Mouse (Mus musculus): ENCODE results near the gene Btg2.

Gene Btg2

DNA sequence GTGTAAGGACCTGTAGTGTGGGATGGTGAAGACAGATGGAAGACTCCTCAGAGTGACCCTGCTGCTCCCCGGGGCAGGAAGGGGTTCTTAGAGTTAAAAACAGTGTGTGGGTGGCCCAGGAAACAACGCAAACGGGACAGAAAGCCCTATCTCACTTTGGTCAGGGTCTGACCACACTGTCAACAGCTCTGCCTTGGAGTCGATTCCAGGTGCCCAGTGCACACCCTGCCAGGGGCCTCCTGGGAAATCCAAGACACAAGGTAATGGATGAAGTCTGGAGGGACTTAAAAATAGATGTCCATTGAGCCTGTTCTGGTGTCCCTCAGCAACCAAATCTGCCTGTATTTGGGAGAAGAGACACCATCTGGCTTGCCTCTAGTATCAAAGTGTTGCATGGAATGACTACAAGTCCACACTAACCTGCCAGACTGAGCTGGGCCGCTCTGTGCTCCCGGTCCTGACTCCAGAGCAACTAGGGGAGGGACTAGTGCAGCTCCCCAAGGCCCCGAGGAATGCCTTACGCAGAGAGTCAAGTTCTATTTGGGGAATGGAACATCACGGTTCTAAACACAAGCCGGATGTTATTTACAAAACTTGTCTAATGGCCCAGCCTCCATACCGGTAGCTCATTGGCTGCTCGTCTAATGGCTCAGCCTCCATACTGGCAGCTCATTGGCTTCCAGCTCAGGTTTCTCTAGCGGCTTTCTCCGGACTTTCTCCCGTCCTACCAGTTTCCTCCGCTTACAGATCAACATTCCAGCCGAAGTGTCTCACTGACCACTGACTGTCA is 20.0 kb upstream of the Btg2 start:
- in situ Hi-C loops (cut with MboI, MseI): loop anchor here (25.0 kb wide), 1 partner anchor 1962 kb away; the partner anchor contains the start of gene Cdk18

DNA sequence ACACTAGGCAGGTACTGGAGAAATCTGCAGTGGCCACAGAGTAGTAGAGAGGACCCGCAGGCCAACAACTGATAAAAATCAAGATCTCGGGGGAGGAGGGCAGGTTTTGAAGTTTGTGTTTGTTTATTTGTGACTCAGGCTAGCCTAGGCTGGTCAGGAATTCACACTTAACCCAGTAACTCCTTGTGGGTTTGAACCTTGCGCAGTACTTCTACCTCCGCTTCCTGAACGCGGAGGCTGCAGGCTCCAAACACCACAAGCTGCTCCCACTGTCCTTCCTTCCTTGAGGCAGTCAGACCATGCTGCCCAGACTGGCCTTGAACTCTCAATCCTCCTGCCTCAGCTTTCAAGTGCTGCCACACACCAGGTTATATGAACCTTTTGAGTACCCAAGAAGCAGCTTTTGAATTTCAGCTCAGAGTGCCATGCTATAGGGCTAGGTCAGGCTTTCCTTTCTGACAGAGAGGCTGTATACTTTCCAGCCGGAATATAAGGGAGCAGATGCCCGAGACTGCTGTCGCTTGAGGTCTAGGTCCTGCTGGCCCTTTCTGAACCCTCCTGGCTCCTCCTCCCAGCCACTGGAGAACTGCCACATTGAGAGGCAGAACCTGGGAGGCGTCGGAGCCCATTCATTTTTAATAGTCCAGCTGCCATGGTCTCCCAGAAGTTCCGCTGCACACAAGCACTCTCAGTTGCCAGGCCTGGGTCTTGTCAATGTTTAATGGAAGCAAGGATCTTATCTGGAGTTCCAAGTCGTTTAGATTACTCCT is 19.2 kb upstream of the Btg2 start:
- in situ Hi-C loops (cut with MboI, MseI): loop anchor here (25.0 kb wide), 1 partner anchor 1961 kb away; the partner anchor contains the start of gene Cdk18

DNA sequence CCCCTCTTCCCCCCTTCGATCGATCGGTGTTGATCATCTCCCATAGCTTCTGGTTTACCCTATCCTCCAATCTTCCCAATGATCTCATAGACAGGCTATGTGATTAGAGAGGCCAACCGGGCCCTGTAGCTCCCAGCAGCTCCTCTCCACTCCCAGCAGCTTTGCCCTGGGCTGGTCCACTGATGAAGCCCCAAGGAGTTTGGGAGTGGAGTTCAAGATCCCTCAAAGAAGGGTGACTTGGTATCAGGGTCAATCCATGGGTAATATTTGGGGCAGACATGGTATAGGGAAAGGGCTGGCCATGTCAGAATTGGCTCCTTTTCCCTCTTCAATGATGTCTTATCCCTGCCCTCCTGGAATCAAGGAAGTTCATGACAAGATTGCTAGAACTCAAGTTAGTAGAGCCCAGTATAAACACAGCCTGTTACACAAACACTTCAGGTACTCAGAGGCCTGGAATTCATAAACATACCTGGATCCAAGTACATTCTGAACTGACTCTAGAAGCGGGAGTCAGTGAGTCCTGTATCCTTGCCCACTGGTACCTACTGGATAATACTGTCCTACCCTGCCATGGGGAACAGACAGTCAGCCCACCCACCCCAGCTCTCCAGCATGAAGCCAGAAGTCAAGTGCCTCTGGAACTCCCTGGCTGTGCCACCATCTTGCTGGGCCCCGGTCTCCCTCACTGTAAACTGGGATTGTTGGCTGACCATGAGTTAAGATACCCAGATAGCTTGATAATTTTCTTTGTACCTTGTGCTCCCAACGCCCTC is 18.3 kb upstream of the Btg2 start:
- in situ Hi-C loops (cut with MboI, MseI): loop anchor here (25.0 kb wide), 1 partner anchor 1960 kb away; the partner anchor contains the start of gene Cdk18

DNA sequence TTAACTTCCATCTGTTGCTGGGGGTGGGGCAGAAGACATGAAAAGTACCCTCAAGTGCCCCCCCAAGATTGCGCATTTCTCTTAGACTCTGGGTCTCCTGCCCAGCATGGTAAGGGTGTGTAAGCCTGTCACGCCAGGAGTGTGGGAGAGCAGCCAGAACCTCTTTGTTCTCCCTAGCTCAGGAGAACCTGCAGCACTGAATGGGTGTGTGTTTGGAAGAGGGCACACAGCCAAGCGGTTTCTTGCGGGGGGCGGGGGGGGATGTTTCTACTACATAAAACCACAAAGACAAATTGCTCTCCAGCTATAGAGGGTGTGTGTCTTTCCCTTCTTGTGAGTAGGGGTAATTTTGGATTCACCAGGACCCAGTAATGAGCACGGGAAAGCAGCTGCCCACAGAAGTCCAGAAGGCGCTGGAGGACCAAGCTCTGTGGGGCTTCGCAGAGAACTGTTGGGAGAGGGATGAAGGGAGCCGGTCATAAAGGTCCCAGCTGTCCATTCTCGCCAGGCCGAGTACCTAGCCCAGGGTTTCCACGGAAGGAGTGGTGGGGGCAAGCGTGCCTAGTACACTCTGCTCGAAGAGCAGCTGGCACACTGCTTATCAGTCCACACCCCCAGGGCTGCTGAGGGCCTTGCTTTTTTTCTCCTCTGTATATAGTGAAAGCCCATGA is 17.5 kb upstream of the Btg2 start:
- in situ Hi-C loops (cut with MboI, MseI): loop anchor here (25.0 kb wide), 1 partner anchor 1959 kb away; the partner anchor contains the start of gene Cdk18

DNA sequence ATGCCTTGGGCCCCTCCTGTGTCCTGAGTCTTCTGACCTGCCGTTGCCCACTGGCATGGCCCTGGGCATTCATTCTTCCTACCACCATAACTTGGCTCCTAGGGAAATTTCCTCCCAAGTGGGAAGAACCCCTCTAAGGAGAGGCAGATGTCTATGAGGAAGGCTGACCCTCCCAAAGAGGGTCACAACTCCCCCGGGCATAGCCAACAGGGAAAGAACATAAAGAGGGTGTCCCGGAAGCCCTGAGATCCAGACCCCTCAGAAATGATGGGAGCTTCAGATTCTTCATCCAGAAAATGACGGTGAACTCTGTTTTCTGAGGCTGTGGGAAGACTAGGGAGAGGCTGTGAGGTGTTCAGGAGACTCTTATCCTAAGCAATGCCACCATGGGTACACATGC is 16.8 kb upstream of the Btg2 start:
- in situ Hi-C loops (cut with MboI, MseI): loop anchor here (25.0 kb wide), 1 partner anchor 1958 kb away; the partner anchor contains the start of gene Cdk18

DNA sequence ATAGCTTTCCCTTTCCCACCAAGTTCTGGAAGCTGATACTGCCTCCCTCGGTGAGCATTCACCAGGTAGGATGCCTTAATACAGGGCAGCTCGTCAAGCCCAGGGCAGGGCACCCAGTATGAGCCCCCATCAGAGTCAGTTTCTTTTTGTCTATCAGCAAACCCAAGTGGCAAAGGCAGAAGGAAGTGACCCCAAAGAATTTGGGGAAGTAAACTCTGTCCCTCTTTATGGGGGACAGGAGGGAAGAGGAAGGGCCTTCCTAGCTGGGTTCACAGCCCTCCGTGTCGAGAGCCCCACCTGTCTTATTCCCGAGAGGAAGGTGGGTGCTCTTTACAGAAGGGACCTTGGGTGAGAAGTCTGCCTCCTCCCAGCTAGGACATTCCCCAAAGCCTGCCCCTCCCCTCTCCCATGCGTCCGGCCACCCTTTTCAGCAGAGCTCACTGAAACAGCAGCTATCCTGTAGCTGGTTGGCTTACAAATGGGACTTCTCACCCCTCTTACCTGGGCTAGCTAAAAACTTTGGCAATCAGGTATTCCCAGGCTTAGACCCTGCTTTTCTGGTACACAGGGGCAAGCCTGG is 16.2 kb upstream of the Btg2 start:
- in situ Hi-C loops (cut with MboI, MseI): loop anchor here (25.0 kb wide), 1 partner anchor 1958 kb away; the partner anchor contains the start of gene Cdk18

DNA sequence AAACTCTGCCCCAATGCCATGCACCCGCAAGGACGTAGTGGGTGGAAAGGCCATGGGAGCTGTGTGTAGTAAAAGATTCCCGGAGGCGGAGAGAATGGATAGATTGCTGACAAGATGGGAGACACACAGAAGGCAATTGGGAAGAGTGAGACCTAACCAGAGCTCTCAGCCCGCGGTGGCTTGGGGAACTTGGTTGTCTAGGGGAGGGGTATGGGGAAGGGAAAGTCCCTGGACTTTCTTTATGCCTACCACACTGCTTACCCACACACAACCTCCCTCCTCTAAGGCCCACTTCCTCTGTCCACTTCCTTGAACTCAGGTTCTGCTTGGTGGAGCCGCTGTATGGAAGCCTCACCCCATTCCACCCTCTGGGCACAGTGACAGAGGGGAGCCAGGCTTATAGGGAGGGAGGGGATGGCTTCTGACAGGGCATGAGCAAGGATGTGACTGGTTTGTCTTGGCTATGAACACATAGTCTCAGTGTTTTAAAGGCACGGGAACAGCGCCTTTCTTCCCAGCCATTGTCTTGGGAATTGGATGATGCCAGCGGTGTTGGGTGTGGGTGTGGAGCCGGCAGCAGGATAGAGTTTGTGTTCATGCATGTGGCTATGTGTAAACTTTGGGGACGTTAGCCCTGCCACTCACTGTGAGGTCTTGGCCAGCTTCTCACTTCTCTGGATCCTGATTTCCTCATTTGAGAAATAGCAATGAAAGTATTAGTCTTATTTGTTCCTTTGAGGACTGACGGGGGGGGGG is 15.0 kb upstream of the Btg2 start:
- in situ Hi-C loops (cut with MboI, MseI): loop anchor here (25.0 kb wide), 1 partner anchor 1957 kb away; the partner anchor contains the start of gene Cdk18

DNA sequence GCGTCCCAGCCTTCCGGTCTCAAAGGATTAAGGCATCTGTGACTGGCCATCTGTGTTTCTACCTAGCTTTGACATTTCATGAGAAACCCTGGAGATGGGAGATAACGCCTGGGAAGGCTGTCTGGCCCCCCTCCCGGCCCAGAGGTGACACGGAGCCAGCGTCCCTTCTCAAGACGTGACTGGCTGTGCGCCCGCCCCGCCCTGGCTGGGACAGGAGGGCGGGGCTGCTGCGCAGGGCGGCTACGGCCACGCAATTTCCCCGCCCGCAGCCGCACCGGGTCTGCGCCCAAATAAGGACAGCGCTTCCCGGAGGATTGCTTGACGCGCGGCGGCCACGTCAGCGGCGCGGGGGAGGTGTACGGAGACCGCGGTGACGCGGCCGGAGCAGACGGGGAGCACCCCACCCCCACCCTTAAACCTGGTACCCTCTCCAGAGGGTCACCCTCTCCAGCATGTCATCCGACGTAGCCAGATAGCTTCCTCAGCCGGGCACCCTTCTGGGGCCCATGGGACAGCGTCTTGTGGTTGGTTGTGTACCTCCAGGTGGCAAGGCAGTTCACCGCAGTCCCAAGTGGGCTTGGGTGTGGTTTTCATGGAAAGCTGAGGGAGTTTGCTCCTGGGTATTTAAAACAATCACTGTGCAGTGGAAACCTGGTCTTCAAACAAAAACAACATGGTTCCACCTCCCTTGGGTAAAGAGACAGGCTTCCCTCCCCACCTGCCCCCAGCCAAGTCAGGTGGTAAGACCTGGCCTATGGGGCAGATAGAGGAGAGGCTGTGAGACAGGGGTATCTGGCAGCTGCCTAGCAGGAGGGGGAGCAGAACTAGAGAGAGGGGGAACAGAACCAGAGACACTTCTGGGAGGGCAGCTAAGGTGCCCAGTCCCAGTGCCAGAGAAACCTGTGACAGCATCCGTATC is 14.2 kb upstream of the Btg2 start:
- in situ Hi-C loops (cut with MboI, MseI): loop anchor here (25.0 kb wide), 1 partner anchor 1956 kb away; the partner anchor contains the start of gene Cdk18

DNA sequence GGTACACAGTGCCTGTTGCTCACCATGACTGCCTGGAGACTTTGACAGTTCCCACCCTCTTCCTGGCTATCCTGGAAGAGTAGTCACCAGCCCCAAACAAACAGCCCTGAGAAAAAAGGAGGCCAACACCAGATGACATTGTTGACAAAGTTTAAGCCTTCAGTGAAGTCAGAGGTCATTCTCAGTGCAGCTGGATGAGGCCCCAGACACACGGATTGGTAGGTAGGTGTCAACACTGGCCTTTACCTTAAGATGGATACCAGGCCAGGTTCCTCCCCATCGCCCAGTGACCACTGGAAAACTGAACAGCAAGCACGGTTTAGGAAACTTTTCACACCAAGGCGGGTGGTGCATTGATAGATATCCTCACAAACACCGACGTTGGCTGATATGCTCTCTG is 13.4 kb upstream of the Btg2 start:
- in situ Hi-C loops (cut with MboI, MseI): loop anchor here (25.0 kb wide), 1 partner anchor 1955 kb away; the partner anchor contains the start of gene Cdk18

DNA sequence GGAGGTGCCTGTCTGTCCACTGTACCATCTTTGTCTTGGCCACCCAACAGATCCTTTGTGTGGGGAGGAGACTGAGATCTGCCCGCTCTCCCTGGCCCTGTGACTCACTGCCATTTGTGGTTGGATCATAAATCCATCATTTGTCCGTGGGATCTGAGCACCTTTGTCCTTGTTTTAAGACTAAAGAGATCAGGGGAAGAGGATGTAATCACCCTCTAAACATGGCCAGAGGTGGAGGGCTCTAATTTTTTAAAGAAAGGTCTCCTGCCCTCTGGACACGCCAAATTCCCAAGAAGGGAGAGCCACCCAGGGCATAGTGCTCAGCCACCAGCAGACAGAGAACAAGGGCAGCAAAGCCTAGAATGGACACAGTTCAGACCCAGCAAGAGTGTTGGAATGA is 12.9 kb upstream of the Btg2 start:
- in situ Hi-C loops (cut with MboI, MseI): loop anchor here (25.0 kb wide), 1 partner anchor 1955 kb away; the partner anchor contains the start of gene Cdk18

DNA sequence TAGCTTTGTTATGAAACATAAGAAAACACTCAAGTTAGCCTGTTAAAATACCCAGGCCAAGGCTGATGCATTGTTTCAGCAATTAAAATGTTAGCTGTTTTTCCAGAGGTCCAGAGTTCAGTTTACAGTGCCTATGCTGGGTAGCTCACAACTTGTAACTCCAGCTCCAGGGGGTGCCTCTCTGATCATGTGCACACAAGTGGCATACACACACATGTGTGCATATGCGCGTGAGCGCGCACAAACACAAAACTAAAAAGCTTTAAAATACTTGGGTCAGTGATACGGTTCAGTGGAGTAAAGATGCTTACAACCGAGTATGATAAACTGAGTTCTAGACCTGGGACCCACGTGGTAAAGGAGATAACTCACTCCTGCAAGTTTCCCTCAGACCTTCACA is 10.2 kb upstream of the Btg2 start:
- in situ Hi-C loops (cut with MboI, MseI): loop anchor here (25.0 kb wide), 1 partner anchor 1952 kb away; the partner anchor contains the start of gene Cdk18

DNA sequence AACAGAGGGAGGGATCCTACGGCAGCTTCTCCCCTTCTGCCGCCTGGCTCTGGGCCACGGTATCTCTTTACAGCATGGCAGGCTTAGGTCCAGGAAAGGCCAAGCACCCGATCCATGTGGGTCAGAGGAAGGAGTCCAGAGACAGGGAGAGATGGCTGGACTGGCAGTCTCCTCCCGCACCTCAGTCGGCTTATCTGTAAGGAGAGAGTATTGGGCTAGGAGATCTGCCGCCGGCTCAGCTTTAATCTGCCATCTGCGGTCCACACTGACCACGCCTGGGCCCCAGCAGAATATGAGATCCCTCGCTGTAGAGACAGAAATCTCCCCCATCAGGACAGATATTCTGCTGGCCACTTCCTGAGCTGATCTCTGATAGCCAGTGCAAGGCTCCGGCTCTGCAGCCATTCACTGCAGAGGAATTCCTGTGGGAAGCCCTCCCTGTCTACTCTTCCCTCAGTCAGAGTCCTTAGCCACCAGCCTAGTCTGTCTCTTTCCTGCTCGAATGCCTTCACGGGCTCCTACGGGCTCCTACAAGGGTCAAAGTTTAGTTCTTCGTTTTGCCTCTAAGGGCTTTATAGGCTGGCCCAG is 8.0 kb upstream of the Btg2 start:
- in situ Hi-C loops (cut with MboI, MseI): loop anchor here (25.0 kb wide), 1 partner anchor 1950 kb away; the partner anchor contains the start of gene Cdk18

DNA sequence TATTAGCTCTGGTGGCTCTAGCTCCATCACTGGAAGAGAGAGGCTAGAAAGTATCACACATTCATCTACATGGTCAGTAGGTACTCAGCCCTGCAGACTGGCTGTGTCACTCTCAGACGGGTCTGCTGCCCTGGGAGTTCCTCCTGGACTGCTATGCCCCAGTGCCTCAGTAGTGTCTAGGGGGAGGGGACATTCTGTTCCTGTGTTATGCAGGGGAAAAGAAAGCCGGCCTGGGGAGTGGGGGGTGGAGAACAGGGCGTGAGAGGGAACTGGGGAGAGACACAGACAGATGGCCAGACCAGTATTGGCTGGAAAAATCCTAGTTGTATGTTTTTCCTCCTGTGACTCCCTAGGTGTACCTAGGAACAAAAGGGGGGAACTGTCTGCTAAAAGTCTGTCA is 7.1 kb upstream of the Btg2 start:
- in situ Hi-C loops (cut with MboI, MseI): loop anchor here (25.0 kb wide), 1 partner anchor 1949 kb away; the partner anchor contains the start of gene Cdk18

DNA sequence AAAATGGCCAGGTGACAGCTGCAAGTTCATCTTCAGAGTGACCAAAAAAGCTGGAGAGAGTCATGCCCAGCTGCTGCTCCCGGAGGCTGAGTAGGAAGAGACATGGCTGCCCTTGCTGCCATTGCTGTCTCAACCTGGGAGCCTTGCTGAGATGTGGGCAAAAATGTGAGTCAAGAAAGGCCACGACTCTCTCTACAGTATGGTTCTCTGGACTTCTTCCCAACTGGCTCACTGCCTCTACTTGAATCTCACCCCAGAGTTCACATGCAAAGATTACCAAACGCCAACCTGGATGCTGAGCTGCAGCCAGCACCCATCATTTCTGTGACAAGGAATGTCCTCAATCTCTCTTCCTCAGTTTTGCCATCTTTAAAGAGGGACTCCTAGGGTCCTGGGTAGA is 5.2 kb upstream of the Btg2 start:
- in situ Hi-C loops (cut with MboI, MseI): loop anchor here (25.0 kb wide), 1 partner anchor 1947 kb away; the partner anchor contains the start of gene Cdk18

DNA sequence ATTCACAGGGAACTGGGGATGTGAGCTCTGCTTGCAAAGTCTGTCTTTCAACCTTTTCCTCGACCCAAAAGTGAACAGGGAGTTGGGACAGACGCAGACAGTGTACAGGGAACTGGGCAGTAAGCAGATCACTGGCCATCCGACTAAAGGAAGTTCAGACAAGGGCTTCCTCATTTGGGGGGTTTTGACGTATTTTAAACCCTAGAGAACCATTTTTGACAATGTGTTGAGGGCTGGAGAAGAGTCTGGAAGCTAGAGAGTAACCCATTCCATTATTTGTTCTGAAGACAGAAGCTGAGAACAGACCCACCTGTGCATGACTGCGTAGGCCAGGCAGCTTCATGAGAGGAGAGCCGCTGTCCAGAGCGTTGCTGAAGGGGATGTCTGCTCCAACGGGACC is 4.8 kb upstream of the Btg2 start:
- in situ Hi-C loops (cut with MboI, MseI): loop anchor here (25.0 kb wide), 1 partner anchor 1946 kb away; the partner anchor contains the start of gene Cdk18

DNA sequence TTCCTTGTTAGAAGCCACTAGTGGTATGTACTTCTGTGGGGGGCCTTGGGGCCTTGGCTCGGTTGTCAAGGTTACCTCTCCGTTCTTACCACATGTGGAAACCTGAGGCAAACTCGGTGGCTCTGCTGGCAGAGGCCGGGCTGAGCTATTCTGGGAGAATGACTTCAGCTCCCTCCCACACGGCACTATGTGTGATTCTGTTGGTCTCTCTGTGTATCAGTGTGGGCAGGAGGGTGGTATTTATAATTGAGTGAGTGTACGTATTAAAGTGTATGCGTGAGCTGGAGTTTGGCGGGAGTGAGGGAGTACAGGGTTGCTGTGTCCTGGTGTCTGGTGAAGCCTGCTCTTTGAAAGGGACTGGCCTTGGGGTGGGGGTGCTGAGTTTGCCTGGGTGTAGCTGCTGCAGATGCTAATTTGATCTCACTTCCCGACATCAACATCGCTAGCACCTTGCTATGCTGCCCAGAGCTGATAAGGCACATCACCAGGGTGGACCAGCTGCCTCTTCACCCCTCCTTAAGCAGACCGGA is 4.1 kb upstream of the Btg2 start:
- in situ Hi-C loops (cut with MboI, MseI): loop anchor here (25.0 kb wide), 1 partner anchor 1946 kb away; the partner anchor contains the start of gene Cdk18

DNA sequence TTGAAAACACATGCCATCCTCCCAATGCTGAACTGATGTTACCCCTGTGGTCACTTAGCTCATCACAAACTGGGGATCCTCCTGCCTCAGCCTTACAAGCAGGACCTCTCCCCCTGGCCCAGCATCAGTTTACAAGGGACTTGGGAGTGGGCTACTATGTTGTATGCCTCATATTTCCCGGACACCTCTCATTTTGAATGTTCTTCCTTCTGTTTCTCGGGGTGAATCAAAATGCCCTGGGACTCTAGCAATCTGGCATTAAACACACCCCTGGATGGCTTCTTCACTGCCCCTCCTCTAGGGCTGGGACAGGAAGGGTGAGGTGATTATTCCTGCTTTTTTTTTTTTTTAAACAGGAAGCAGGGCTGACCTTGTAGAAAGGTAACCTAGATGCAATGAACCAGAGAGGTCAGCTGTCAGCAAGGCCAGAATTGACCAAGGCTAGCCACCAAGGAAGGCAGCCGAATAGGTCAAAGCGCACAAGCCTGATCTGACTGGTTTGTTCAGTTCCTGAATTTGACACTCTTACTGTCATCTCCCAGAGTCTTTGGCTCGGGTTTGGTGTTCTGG is 2.0 kb upstream of the Btg2 start:
- in situ Hi-C loops (cut with MboI, MseI): loop anchor here (25.0 kb wide), 1 partner anchor 1944 kb away; the partner anchor contains the start of gene Cdk18

All from T-helper 1 cell (primary cell).